Mouse (Mus musculus): ENCODE data around the gene Heatr4. TPM values are rescaled to one million over a fixed set of nuclear protein-coding genes. Genes with fewer than 3 reads are reported as not detected.

Gene Heatr4
- polyA plus RNA-seq, 1 experiment: 0.03 TPM

- no peaks in the 10 kb centered on the region for H3K27me3 ChIP-seq (ENCODE audit: control insufficient read depth, insufficient read depth, low read length)
- TF ChIP-seq POLR2A (IDR thresholded peaks at IDR 0.05; ENCODE audit: borderline replicate concordance, insufficient read depth, low read length): no peak
- TF ChIP-seq CTCF (IDR thresholded peaks at IDR 0.05; ENCODE audit: borderline replicate concordance, insufficient read depth, low read depth, low read length): no peak
- no peak for DNase-seq
- H3K27ac ChIP-seq (ENCODE audit: insufficient read depth, low read length): peak overlapping the region; percentile 75; the same call in 1 of the 2 replicates
- H3K4me1 ChIP-seq (ENCODE audit: control insufficient read depth, insufficient read depth, low read length): no peaks in the 10 kb centered on the region
- 62% methylated on average over 4 of the region's 4 CpGs for WGBS
- peak overlapping the region; percentile 89 for H3K4me3 ChIP-seq (replicated peaks; ENCODE audit: insufficient read depth, low read depth, low read length)
Measured at GRCm38 (mm10) chr12:83988483-83988882, 3.8 kb upstream of the Heatr4 start.

DNA sequence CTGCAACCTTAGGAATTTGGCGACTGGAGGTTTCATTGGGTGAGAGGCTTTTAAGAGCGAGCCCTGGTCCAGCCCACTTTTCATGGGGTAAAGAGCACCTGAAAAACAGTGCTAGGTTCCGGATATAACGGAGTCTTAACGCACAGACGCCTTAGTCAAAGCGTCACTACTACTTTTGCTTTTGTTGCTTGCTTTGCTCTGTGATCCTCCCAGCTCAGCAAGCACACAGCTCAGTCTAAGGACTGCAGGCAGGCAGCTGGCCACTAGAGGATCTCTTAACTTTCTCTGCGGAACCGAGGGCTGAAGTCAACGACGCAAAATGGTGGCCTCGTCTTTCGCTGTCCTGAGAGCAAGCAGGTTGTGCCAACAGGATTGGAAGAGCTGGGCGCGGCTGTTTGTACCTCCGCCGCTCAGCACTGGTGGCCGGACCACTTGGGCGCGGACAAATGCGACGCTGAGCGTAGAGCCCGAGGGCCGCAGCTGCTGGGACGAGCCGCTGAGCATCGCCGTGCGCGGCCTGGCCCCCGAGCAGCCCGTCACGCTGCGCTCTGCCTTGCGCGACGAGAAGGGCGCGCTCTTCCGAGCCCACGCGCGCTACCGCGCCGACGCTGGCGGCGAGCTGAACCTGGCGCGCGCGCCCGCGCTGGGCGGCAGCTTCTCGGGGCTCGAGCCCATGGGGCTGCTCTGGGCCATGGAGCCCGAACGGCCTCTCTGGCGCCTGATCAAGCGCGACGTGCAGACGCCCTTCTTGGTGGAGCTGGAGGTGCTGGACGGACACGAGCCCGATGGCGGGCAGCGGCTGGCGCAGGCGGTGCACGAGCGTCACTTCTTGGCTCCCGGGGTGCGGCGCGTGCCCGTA is 3.2 kb upstream of the Heatr4 start, which contains the start of gene Acot2:
Acot2 (plus strand) TSS at position 279 of the 859 bp plus-strand sequence.
- DNase-seq: peak; percentile 79 to 81
- peak within 1 kb of the TSS; percentile 75 for H3K27ac ChIP-seq (ENCODE audit: insufficient read depth, low read length)
- no peaks in the 10 kb centered on the region for H3K4me1 ChIP-seq (ENCODE audit: control insufficient read depth, insufficient read depth, low read length)
- peak within 1 kb of the TSS; percentile 89 for H3K4me3 ChIP-seq (replicated peaks; ENCODE audit: insufficient read depth, low read depth, low read length)
- H3K27me3 ChIP-seq (ENCODE audit: control insufficient read depth, insufficient read depth, low read length): no peaks in the 10 kb centered on the region
- peak; percentile 48; the same call in 1 of the 2 replicates for TF ChIP-seq POLR2A (IDR thresholded peaks at IDR 0.05; ENCODE audit: borderline replicate concordance, insufficient read depth, low read length)
- TF ChIP-seq CTCF (IDR thresholded peaks at IDR 0.05; ENCODE audit: borderline replicate concordance, insufficient read depth, low read depth, low read length): peak; percentile 51
- under 1% methylated on average over 80 of the region's 80 CpGs for WGBS

GRCm38 (mm10) chr12:83987242-83987582 is 2.6 kb upstream of the Heatr4 start:
- WGBS: 32% methylated on average over 8 of the region's 8 CpGs
- Histone ChIP-seq H3K4me1 (ENCODE audit: control insufficient read depth, insufficient read depth, low read length) (no peaks in the 10 kb centered on the region), H3K27ac (ENCODE audit: insufficient read depth, low read length) (no peak overlapping the region; the same call in 1 of the 2 replicates), H3K4me3 (replicated peaks; ENCODE audit: insufficient read depth, low read depth, low read length) (peak overlapping the region; percentile 89), H3K27me3 (ENCODE audit: control insufficient read depth, insufficient read depth, low read length) (no peaks in the 10 kb centered on the region)
- TF ChIP-seq CTCF (IDR thresholded peaks at IDR 0.05; ENCODE audit: borderline replicate concordance, insufficient read depth, low read depth, low read length): no peak
- TF ChIP-seq POLR2A (IDR thresholded peaks at IDR 0.05; ENCODE audit: borderline replicate concordance, insufficient read depth, low read length): no peak
- no peak for DNase-seq

DNA sequence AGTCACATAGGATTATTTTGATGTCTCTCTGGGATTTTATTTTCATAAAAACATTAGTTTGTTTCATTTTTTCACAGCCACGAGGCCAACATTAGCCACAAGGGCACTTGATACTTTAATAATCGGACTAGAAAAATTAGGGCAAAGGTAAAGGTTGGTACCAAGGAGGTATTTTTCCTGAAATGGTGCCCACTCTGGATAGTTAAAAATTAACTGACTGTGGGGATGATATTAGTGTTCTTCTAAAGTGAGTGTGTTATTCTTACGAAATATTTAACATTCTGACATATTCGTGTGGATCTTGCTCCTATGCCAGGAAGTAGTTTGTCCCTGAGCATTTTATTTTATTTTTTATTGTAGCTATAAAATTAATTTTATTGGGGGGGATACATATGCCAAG is 3.0 kb downstream of the Heatr4 start:
- WGBS: 96% methylated on average over 4 of the region's 4 CpGs
- no peak overlapping the region for H3K27ac ChIP-seq (ENCODE audit: insufficient read depth, low read length)
- TF ChIP-seq POLR2A (IDR thresholded peaks at IDR 0.05; ENCODE audit: borderline replicate concordance, insufficient read depth, low read length) (no peak), CTCF (IDR thresholded peaks at IDR 0.05; ENCODE audit: borderline replicate concordance, insufficient read depth, low read depth, low read length) (no peak)
- peaks cover 13% of the 10 kb centered on the region for H3K4me1 ChIP-seq (ENCODE audit: control insufficient read depth, insufficient read depth, low read length)
- no peak overlapping the region for H3K4me3 ChIP-seq (replicated peaks; ENCODE audit: insufficient read depth, low read depth, low read length)
- H3K27me3 ChIP-seq (ENCODE audit: control insufficient read depth, insufficient read depth, low read length): no peaks in the 10 kb centered on the region
- DNase-seq: no peak

GRCm38 (mm10) chr12:83978862-83979261 is 5.8 kb downstream of the Heatr4 start:
- Histone ChIP-seq H3K4me1 (ENCODE audit: control insufficient read depth, insufficient read depth, low read length) (peaks cover 13% of the 10 kb centered on the region), H3K4me3 (replicated peaks; ENCODE audit: insufficient read depth, low read depth, low read length) (no peak overlapping the region), H3K27ac (ENCODE audit: insufficient read depth, low read length) (no peak overlapping the region), H3K27me3 (ENCODE audit: control insufficient read depth, insufficient read depth, low read length) (no peaks in the 10 kb centered on the region)
- 8% methylated on average over 6 of the region's 6 CpGs for WGBS
- peak; percentile 74 to 85 for DNase-seq
- TF ChIP-seq POLR2A (IDR thresholded peaks at IDR 0.05; ENCODE audit: borderline replicate concordance, insufficient read depth, low read length): 0 out of 2 replicates have a peak, but pooled peaks have one; percentile 24
- TF ChIP-seq CTCF (IDR thresholded peaks at IDR 0.05; ENCODE audit: borderline replicate concordance, insufficient read depth, low read depth, low read length): no peak

GRCm38 (mm10) chr12:83972117-83972516 is 12.5 kb downstream of the Heatr4 start:
- H3K27me3 ChIP-seq (ENCODE audit: control insufficient read depth, insufficient read depth, low read length): no peaks in the 10 kb centered on the region
- TF ChIP-seq POLR2A (IDR thresholded peaks at IDR 0.05; ENCODE audit: borderline replicate concordance, insufficient read depth, low read length) (no peak), CTCF (IDR thresholded peaks at IDR 0.05; ENCODE audit: borderline replicate concordance, insufficient read depth, low read depth, low read length) (peak; percentile 7; the same call in 1 of the 2 replicates)
- H3K4me3 ChIP-seq (replicated peaks; ENCODE audit: insufficient read depth, low read depth, low read length): no peak overlapping the region
- 84% methylated on average over 2 of the region's 2 CpGs for WGBS
- H3K27ac ChIP-seq (ENCODE audit: insufficient read depth, low read length): no peak overlapping the region
- no peak for DNase-seq
- H3K4me1 ChIP-seq (ENCODE audit: control insufficient read depth, insufficient read depth, low read length): no peaks in the 10 kb centered on the region

- no peaks in the 10 kb centered on the region for H3K27me3 ChIP-seq (ENCODE audit: control insufficient read depth, insufficient read depth, low read length)
- H3K27ac ChIP-seq (ENCODE audit: insufficient read depth, low read length): no peak overlapping the region
- no peak for DNase-seq
- no peak for TF ChIP-seq POLR2A (IDR thresholded peaks at IDR 0.05; ENCODE audit: borderline replicate concordance, insufficient read depth, low read length)
- no peaks in the 10 kb centered on the region for H3K4me1 ChIP-seq (ENCODE audit: control insufficient read depth, insufficient read depth, low read length)
- WGBS: 87% methylated on average over 7 of the region's 7 CpGs
- H3K4me3 ChIP-seq (replicated peaks; ENCODE audit: insufficient read depth, low read depth, low read length): no peak overlapping the region
Measured at GRCm38 (mm10) chr12:83965235-83965634, 19.4 kb downstream of the Heatr4 start.

DNA sequence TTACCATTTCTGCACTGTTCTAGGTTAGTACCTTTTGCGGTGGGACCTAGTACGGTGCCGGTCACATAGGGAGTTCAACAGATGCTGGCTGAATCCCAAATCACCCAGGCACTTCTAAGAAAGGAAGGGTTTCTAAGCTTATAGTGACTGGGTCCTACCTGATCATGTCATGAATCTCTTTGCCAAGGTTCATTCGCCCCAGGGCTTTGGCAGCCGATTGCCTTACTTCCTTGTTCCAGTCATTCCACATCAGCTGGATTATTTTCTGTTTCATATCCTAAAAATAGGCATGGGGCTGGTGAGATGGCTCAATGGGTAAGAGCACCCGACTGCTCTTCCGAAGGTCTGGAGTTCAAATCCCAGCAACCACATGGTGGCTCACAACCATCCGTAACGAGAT is 26.4 kb downstream of the Heatr4 start:
- TF ChIP-seq CTCF (IDR thresholded peaks at IDR 0.05; ENCODE audit: borderline replicate concordance, insufficient read depth, low read depth, low read length) (no peak), POLR2A (IDR thresholded peaks at IDR 0.05; ENCODE audit: borderline replicate concordance, insufficient read depth, low read length) (no peak)

More for the DNA sequence above, 26.4 kb downstream of the Heatr4 start:
- Histone ChIP-seq H3K4me1 (ENCODE audit: control insufficient read depth, insufficient read depth, low read length) (peaks cover 3% of the 10 kb centered on the region), H3K27ac (ENCODE audit: insufficient read depth, low read length) (no peak overlapping the region), H3K27me3 (ENCODE audit: control insufficient read depth, insufficient read depth, low read length) (no peaks in the 10 kb centered on the region), H3K4me3 (replicated peaks; ENCODE audit: insufficient read depth, low read depth, low read length) (no peak overlapping the region)
- no peak for DNase-seq
- 79% methylated on average over 9 of the region's 9 CpGs for WGBS

Measured in cerebellum, adult 2 months (tissue).